Mouse (Mus musculus) midbrain, embryonic 12.5 days (tissue): ENCODE measurements around the gene Ccdc3. TPM values are rescaled to one million over a fixed set of nuclear protein-coding genes. Genes with fewer than 3 reads are reported as not detected.
"Not testable (repeated sequence)": the region's sequence is repeated elsewhere in the genome, so short reads cannot be mapped to it uniquely, and the experiment has no call there.

ENCODE experiments used
- ATAC-seq: fragments of 200-750 bp; cut with Nextera tagmentation; 2 replicates; pipeline ENCODE4 v1.8.0; 2017; ENCODE audit warnings: low read depth, moderate TSS enrichment, moderate library complexity; ENCODE audit not compliant: low FRiP score
- H3K27ac ChIP-seq: fragments of 300-500 bp; sonication (generic); replicated peaks from 2 replicates; pipeline ENCODE4 v1.5.1; 2016; ENCODE audit warnings: mild to moderate bottlenecking
- H3K27me3 ChIP-seq: fragments of 300-500 bp; sonication (generic); 2 replicates; pipeline ENCODE4 v1.6.1; 2016; ENCODE audit warnings: mild to moderate bottlenecking
- H3K36me3 ChIP-seq: fragments of 300-500 bp; sonication (generic); 2 replicates; pipeline ENCODE4 v1.6.1; 2016
- H3K4me1 ChIP-seq: fragments of 300-500 bp; sonication (generic); 2 replicates; pipeline ENCODE4 v1.6.1; 2016
- H3K4me2 ChIP-seq: fragments of 300-500 bp; sonication (generic); replicated peaks from 2 replicates; pipeline ENCODE4 v1.6.1; 2016; ENCODE audit warnings: mild to moderate bottlenecking, moderate library complexity
- H3K4me3 ChIP-seq: fragments of 300-500 bp; sonication (generic); 2 replicates; pipeline ENCODE4 v1.5.1; 2016; ENCODE audit warnings: mild to moderate bottlenecking
- H3K9ac ChIP-seq: fragments of 300-500 bp; sonication (generic); replicated peaks from 2 replicates; pipeline ENCODE4 v1.6.1; 2016; ENCODE audit warnings: mild to moderate bottlenecking, moderate library complexity
- H3K9me3 ChIP-seq: fragments of 300-500 bp; sonication (generic); 2 replicates; pipeline ENCODE4 v1.6.1; 2016; ENCODE audit warnings: mild to moderate bottlenecking
- WGBS: fragments of 180-500 bp; shearing (Covaris S2); methylation state at CpG from one replicate; pipeline ENCODE4 v1.1.7; 2016; 5-methylcytosine and 5-hydroxymethylcytosine counted together
- polyA plus RNA-seq: library from polyadenylated mRNA; unstranded; fragments of >200 nt; fragmentation: Nextera tagmentation; extraction: Ambion mirVana; gene quantifications from 2 replicates; pipeline ENCODE4 v1.2.1, GENCODE M21; 2016

The Ccdc3 gene
- polyA plus RNA-seq, 1 experiment from 2014 or later, result 7.3 TPM

DNA sequence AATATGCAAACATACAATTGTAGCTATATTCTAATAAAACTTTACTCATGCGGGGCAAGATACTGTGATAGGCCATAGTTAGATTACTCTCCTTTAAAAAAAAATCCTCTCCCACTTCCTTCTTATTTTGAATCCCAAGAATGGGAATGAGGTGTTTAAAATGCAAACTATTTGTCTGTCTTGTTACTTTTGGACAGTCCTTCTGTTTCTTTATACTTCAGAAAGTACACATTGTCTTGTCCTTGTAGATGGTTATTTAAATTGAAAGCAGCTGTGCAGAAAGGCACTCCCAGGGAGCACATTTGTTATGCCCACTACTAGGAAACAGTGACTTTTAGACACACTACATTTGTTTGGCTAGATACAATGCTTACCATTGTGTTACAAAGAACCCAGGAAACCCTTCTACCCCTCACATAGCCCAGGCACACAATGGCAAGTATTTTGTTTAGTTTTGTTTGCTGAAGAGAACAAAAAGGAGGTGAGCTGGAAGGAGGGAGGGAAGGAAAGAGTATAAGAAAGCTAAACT, 82.3 kb downstream of the Ccdc3 start:
- Histone ChIP-seq H3K4me2 (no peak overlapping the region), H3K27ac (no peak overlapping the region), H3K9me3 (no peaks in the 10 kb centered on the region), H3K9ac (no peak overlapping the region), H3K4me3 (no peak overlapping the region), H3K4me1 (no peaks in the 10 kb centered on the region), H3K36me3 (no peaks in the 10 kb centered on the region), H3K27me3 (no peaks in the 10 kb centered on the region)
- ATAC-seq, result no peak
- WGBS, result 95% methylated on average over 1 of the region's 1 CpGs

- Histone ChIP-seq H3K4me2 (no peak overlapping the region), H3K4me3 (no peak overlapping the region), H3K9me3 (no peaks in the 10 kb centered on the region), H3K4me1 (no peaks in the 10 kb centered on the region), H3K27me3 (no peaks in the 10 kb centered on the region), H3K36me3 (no peaks in the 10 kb centered on the region), H3K9ac (no peak overlapping the region), H3K27ac (no peak overlapping the region)
- WGBS, result 87% methylated on average over 2 of the region's 2 CpGs
- no peak for ATAC-seq
Measured at GRCm38 (mm10) chr2:5222571-5222970, 85.0 kb downstream of the Ccdc3 start.

DNA sequence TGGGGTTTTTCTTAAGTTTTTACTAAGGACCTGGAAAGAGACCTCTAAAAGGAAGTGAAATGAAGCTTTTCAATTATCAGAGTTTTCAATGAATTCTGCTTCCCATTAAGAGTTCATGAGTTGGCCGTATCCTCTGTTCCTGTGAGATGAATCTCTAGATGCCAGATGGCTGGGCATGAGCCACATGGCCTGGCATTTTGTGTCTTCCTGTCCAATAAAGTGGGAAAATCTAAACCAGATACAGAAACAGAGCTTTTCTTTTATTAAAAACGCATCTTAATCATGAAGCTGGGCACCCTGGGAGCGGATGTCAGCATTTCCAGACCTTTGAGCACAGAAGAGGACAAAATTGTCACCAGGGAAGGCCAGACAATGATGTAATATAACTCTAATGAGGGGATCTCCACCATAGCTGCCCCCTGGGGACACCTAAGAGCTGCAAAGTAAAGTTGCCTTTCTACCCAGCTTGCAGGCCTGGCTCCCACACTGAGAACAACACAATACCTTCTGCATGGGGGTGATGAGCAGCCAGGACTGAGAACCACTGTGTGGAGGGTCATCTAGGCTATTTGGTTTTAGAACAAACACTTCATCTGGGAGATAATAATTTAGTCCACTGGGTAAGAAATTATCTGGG, 99.4 kb downstream of the Ccdc3 start:
- Histone ChIP-seq H3K27me3 (no peaks in the 10 kb centered on the region), H3K36me3 (no peaks in the 10 kb centered on the region), H3K4me2 (no peak overlapping the region), H3K9ac (no peak overlapping the region), H3K9me3 (no peaks in the 10 kb centered on the region), H3K4me1 (no peaks in the 10 kb centered on the region), H3K27ac (no peak overlapping the region), H3K4me3 (no peak overlapping the region)
- WGBS, result 72% methylated on average over 3 of the region's 3 CpGs
- no peak for ATAC-seq

- no peak overlapping the region for H3K27ac ChIP-seq
- ATAC-seq, result no peak
- H3K9me3 ChIP-seq, result no peaks in the 10 kb centered on the region
- H3K9ac ChIP-seq, result no peak overlapping the region
- H3K27me3 ChIP-seq, result no peaks in the 10 kb centered on the region
- H3K36me3 ChIP-seq, result no peaks in the 10 kb centered on the region
- WGBS, result 82% methylated on average over 5 of the region's 5 CpGs
- no peaks in the 10 kb centered on the region for H3K4me1 ChIP-seq
- H3K4me3 ChIP-seq, result no peak overlapping the region
- H3K4me2 ChIP-seq, result no peak overlapping the region
Measured at GRCm38 (mm10) chr2:5237870-5238269, 100.3 kb downstream of the Ccdc3 start.

DNA sequence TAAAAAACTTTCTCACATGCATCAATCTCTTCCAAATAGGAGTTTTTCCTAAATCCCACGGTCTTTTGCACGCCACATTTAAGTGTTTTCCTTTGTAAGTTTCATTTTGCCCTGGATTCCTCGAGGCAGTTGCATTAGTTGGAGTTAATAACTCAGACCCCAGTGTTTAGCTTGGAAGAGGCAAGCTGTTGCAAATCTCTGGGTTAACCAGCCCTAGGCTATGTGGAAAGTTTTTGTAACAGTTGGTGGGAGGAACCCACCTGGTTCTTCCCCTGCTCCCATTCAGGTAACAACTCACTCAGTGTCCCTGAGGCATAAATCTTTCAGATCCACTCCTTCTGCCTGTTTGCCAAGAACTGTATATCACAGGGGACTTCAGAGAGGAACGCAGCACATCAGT, 101.9 kb downstream of the Ccdc3 start:
- no peak overlapping the region for H3K27ac ChIP-seq
- H3K9ac ChIP-seq, result no peak overlapping the region
- no peaks in the 10 kb centered on the region for H3K36me3 ChIP-seq
- no peaks in the 10 kb centered on the region for H3K9me3 ChIP-seq
- 92% methylated on average over 4 of the region's 4 CpGs for WGBS
- ATAC-seq, result no peak
- no peaks in the 10 kb centered on the region for H3K4me1 ChIP-seq
- H3K4me3 ChIP-seq, result no peak overlapping the region
- no peaks in the 10 kb centered on the region for H3K27me3 ChIP-seq
- H3K4me2 ChIP-seq, result no peak overlapping the region

- Histone ChIP-seq H3K9ac (no peak overlapping the region), H3K36me3 (no peaks in the 10 kb centered on the region), H3K27me3 (no peaks in the 10 kb centered on the region), H3K27ac (no peak overlapping the region), H3K9me3 (no peaks in the 10 kb centered on the region), H3K4me2 (no peak overlapping the region), H3K4me1 (no peaks in the 10 kb centered on the region), H3K4me3 (no peak overlapping the region)
- WGBS, result 70% methylated on average over 6 of the region's 6 CpGs
- ATAC-seq, result no peak
Measured at GRCm38 (mm10) chr2:5241469-5241897, 103.9 kb downstream of the Ccdc3 start.

DNA sequence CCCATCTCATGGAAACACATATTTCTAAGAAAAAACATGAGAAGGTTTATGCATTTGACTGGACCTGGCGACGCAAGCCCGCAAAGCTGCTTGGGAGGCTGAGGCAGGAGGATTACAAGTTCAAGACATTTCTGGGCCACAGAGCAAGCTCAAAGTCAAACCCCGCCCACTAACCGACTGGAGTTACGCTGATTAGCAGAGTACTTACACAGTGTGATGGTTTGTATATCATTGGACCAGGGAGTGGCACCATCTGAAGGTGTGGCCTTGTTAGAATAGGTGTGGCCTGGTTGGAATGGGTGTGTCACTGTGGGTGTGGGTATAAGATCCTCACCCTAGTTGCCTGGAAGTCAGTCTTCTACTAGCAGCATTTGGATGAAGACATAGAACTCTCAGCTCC, 111.6 kb downstream of the Ccdc3 start:
- not testable (repeated sequence) for H3K4me1 ChIP-seq, H3K9ac ChIP-seq, H3K27me3 ChIP-seq, H3K9me3 ChIP-seq, ATAC-seq, H3K4me3 ChIP-seq, H3K27ac ChIP-seq, H3K4me2 ChIP-seq, H3K36me3 ChIP-seq
- WGBS, result 94% methylated on average over 6 of the region's 6 CpGs

- H3K9me3 ChIP-seq, result no peaks in the 10 kb centered on the region
- H3K36me3 ChIP-seq, result no peaks in the 10 kb centered on the region
- H3K4me1 ChIP-seq, result no peaks in the 10 kb centered on the region
- no peak for ATAC-seq
- no peak overlapping the region for H3K4me3 ChIP-seq
- H3K4me2 ChIP-seq, result no peak overlapping the region
- H3K9ac ChIP-seq, result no peak overlapping the region
- no peaks in the 10 kb centered on the region for H3K27me3 ChIP-seq
- no peak overlapping the region for H3K27ac ChIP-seq
- 79% methylated on average over 12 of the region's 12 CpGs for WGBS
Measured at GRCm38 (mm10) chr2:5249969-5250368, 112.4 kb downstream of the Ccdc3 start.

- Histone ChIP-seq H3K4me2 (no peak overlapping the region), H3K27me3 (no peaks in the 10 kb centered on the region), H3K36me3 (no peaks in the 10 kb centered on the region), H3K4me3 (no peak overlapping the region), H3K9me3 (peaks cover 4% of the 10 kb centered on the region; the same call in 1 of the 2 replicates), H3K9ac (no peak overlapping the region), H3K4me1 (no peaks in the 10 kb centered on the region), H3K27ac (no peak overlapping the region)
- WGBS, result 89% methylated on average over 3 of the region's 3 CpGs
- ATAC-seq, result no peak
Measured at GRCm38 (mm10) chr2:5258250-5258649, 120.7 kb downstream of the Ccdc3 start.

DNA sequence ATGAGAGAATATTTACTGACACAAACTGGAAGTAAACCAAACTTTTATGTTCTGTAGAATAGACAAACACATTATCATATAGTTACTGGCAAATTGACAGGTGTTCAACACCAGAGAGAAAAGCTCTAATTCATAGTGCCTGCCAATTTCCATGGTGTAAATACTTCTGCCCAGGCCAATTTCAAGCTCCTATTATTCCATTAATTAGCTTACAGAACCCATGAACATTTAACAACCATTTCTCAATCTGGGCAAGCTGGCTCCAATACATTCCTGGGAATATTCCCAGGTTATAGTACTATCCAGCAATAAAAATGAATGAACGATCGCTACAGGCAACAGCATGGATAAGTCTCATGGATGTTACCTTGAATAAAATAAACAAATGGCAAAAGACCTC, 124.7 kb downstream of the Ccdc3 start:
- no peaks in the 10 kb centered on the region for H3K4me1 ChIP-seq
- H3K9ac ChIP-seq, result no peak overlapping the region
- no peak overlapping the region for H3K4me3 ChIP-seq
- no peak overlapping the region for H3K27ac ChIP-seq
- peaks cover 2% of the 10 kb centered on the region; the same call in 1 of the 2 replicates for H3K9me3 ChIP-seq
- H3K27me3 ChIP-seq, result no peaks in the 10 kb centered on the region
- no peak overlapping the region for H3K4me2 ChIP-seq
- no peaks in the 10 kb centered on the region for H3K36me3 ChIP-seq
- ATAC-seq, result no peak
- WGBS, result 91% methylated on average over 2 of the region's 2 CpGs

GRCm38 (mm10) chr2:5267980-5268379, 130.4 kb downstream of the Ccdc3 start:
- Histone ChIP-seq H3K27me3 (no peaks in the 10 kb centered on the region), H3K4me3 (no peak overlapping the region), H3K9ac (no peak overlapping the region), H3K4me1 (no peaks in the 10 kb centered on the region), H3K4me2 (no peak overlapping the region), H3K36me3 (no peaks in the 10 kb centered on the region), H3K27ac (no peak overlapping the region), H3K9me3 (0 out of 2 replicates have a peak, but pooled peaks cover 3% of the 10 kb centered on the region)
- no peak for ATAC-seq
- WGBS, result 71% methylated on average over 2 of the region's 2 CpGs
